Mouse (Mus musculus): ENCODE measurements at regions not wholly inside any gene's neighbourhood (a gene's known extent, or its start where the extent isn't known, plus 50 kb on each side); places are given as distances from the start of the nearest gene placed in this dataset.

- Histone ChIP-seq H3K9me3 (ENCODE audit: control insufficient read depth, low read length) (peaks cover 58% of the 10 kb centered on the region), H3K4me3 (replicated peaks) (no peak overlapping the region)
- TF ChIP-seq TAL1 (IDR thresholded peaks at IDR 0.05; ENCODE audit: low read length) (no peak), GATA1 (IDR thresholded peaks at IDR 0.05; ENCODE audit: low read length) (no peak)
Observed at GRCm38 (mm10) chr10:126413786-126414185, 447.8 kb downstream of the Lrig3 start.

DNA sequence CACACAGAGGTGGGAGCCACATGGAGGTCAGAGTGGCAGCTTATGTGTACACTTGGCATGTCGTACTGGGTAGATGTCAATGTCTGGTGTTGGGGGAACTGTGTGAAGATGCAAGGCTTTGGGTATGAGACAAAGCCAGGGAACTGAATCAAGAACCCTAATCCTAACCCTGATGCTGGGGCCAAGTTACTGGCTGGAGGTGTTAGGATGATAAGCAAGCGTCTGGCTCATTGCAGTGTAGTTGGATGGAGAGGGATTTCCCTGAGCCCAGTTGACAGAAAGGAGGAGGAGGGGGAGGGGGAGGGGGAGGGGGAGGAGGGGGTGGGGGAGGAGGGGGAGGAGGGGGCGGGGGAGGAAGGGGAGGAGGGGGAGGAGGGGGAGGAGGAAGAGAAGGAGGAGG is 426.3 kb downstream of the Lrig3 start:
- Histone ChIP-seq H3K36me3 (ENCODE audit: control insufficient read depth) (no peaks in the 10 kb centered on the region), H3K4me1 (ENCODE audit: control insufficient read depth) (no peaks in the 10 kb centered on the region), H3K4me3 (replicated peaks) (no peak overlapping the region), H3K9me3 (ENCODE audit: control insufficient read depth, low read length) (peaks cover 42% of the 10 kb centered on the region), H3K27me3 (ENCODE audit: control insufficient read depth) (no peaks in the 10 kb centered on the region)
- TF ChIP-seq GATA1 (IDR thresholded peaks at IDR 0.05; ENCODE audit: low read length) (no peak), TAL1 (IDR thresholded peaks at IDR 0.05; ENCODE audit: low read length) (no peak)

More at GRCm38 (mm10) chr10:126413786-126414185, 447.8 kb downstream of the Lrig3 start:
- H3K4me1 ChIP-seq (ENCODE audit: control insufficient read depth), result no peaks in the 10 kb centered on the region
- no peaks in the 10 kb centered on the region for H3K27me3 ChIP-seq (ENCODE audit: control insufficient read depth)
- H3K36me3 ChIP-seq (ENCODE audit: control insufficient read depth), result no peaks in the 10 kb centered on the region

DNA sequence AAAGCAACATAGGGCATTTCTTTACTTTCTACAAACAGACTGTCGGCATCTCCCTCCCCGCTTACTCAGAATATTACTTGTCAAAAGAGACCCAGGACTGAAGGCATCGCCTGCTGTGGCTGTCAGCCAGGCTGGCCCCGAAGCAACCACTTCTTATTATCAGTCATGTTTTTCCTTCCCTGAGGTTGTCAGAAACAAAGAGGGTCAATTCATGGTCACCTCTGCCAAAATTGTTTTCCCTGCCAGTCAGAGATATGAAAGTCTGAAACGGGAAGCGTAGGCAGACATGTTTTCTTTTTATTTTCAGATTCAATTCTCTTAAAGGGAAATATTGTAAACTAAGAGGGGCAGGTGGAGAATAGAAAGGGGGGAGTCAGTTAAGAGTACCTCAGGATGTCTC is 425.8 kb downstream of the Lrig3 start:
- Histone ChIP-seq H3K4me1 (ENCODE audit: control insufficient read depth) (no peaks in the 10 kb centered on the region), H3K9me3 (ENCODE audit: control insufficient read depth, low read length) (peaks cover 46% of the 10 kb centered on the region), H3K27me3 (ENCODE audit: control insufficient read depth) (no peaks in the 10 kb centered on the region), H3K36me3 (ENCODE audit: control insufficient read depth) (no peaks in the 10 kb centered on the region), H3K4me3 (replicated peaks) (no peak overlapping the region)
- no peak for TF ChIP-seq GATA1 (IDR thresholded peaks at IDR 0.05; ENCODE audit: low read length)
- TF ChIP-seq TAL1 (IDR thresholded peaks at IDR 0.05; ENCODE audit: low read length), result no peak

- Histone ChIP-seq H3K27me3 (ENCODE audit: control insufficient read depth) (no peaks in the 10 kb centered on the region), H3K4me3 (replicated peaks) (no peak overlapping the region), H3K9me3 (ENCODE audit: control insufficient read depth, low read length) (peaks cover 54% of the 10 kb centered on the region), H3K36me3 (ENCODE audit: control insufficient read depth) (no peaks in the 10 kb centered on the region), H3K4me1 (ENCODE audit: control insufficient read depth) (no peaks in the 10 kb centered on the region)
- no peak for TF ChIP-seq GATA1 (IDR thresholded peaks at IDR 0.05; ENCODE audit: low read length)
- TF ChIP-seq TAL1 (IDR thresholded peaks at IDR 0.05; ENCODE audit: low read length), result no peak
Observed at GRCm38 (mm10) chr10:126386430-126386829, 420.5 kb downstream of the Lrig3 start.

DNA sequence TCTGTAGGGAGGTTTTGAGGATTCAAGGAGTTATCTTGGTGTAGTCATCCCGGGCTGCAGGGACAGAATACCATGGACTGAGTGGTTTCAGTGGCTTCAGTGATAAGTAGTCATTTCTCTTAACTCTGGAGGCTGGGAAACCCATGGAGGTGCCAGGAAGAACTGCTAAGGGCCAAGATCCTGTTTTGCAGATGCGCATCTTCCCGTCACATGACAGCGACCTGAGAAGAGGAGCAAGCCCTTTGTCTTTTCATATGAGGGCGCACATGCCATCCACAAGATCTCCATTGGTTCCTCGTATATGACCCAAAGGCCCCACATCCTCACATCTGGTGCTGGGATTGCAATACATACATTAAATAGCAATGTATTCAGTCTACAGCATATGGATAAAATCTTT is 419.7 kb downstream of the Lrig3 start:
- Histone ChIP-seq H3K36me3 (ENCODE audit: control insufficient read depth) (no peaks in the 10 kb centered on the region), H3K9me3 (ENCODE audit: control insufficient read depth, low read length) (peaks cover 53% of the 10 kb centered on the region), H3K4me3 (replicated peaks) (no peak overlapping the region), H3K4me1 (ENCODE audit: control insufficient read depth) (no peaks in the 10 kb centered on the region), H3K27me3 (ENCODE audit: control insufficient read depth) (no peaks in the 10 kb centered on the region)
- TF ChIP-seq GATA1 (IDR thresholded peaks at IDR 0.05; ENCODE audit: low read length) (no peak), TAL1 (IDR thresholded peaks at IDR 0.05; ENCODE audit: low read length) (no peak)

- Histone ChIP-seq H3K4me3 (replicated peaks) (no peak overlapping the region), H3K4me1 (ENCODE audit: control insufficient read depth) (no peaks in the 10 kb centered on the region), H3K9me3 (ENCODE audit: control insufficient read depth, low read length) (peaks cover 41% of the 10 kb centered on the region), H3K27me3 (ENCODE audit: control insufficient read depth) (no peaks in the 10 kb centered on the region), H3K36me3 (ENCODE audit: control insufficient read depth) (no peaks in the 10 kb centered on the region)
- no peak for TF ChIP-seq TAL1 (IDR thresholded peaks at IDR 0.05; ENCODE audit: low read length)
- no peak for TF ChIP-seq GATA1 (IDR thresholded peaks at IDR 0.05; ENCODE audit: low read length)
Observed at GRCm38 (mm10) chr10:126380381-126380780, 414.4 kb downstream of the Lrig3 start.

DNA sequence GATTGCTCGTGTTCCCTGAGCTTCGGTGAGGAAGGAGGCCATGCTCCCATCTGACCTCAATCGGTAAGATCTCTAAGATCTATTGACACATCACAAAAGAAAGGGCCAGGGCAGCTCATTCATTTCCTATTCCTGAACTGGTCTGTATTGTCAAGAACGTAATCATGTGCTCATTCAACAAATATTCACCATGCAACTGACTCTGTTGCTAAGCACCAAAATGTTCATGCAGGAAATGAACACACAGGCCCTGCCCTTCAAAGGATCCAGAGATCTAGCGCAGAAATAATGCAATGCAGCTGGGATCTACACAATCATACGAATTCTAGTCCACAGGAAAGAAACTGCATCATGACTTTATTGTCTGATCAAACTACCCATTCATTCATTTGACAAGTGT is 413.3 kb downstream of the Lrig3 start:
- H3K9me3 ChIP-seq (ENCODE audit: control insufficient read depth, low read length), result peaks cover 39% of the 10 kb centered on the region
- no peaks in the 10 kb centered on the region for H3K36me3 ChIP-seq (ENCODE audit: control insufficient read depth)
- no peaks in the 10 kb centered on the region for H3K27me3 ChIP-seq (ENCODE audit: control insufficient read depth)
- TF ChIP-seq TAL1 (IDR thresholded peaks at IDR 0.05; ENCODE audit: low read length), result no peak
- TF ChIP-seq GATA1 (IDR thresholded peaks at IDR 0.05; ENCODE audit: low read length), result no peak
- H3K4me1 ChIP-seq (ENCODE audit: control insufficient read depth), result no peaks in the 10 kb centered on the region
- H3K4me3 ChIP-seq (replicated peaks), result no peak overlapping the region

DNA sequence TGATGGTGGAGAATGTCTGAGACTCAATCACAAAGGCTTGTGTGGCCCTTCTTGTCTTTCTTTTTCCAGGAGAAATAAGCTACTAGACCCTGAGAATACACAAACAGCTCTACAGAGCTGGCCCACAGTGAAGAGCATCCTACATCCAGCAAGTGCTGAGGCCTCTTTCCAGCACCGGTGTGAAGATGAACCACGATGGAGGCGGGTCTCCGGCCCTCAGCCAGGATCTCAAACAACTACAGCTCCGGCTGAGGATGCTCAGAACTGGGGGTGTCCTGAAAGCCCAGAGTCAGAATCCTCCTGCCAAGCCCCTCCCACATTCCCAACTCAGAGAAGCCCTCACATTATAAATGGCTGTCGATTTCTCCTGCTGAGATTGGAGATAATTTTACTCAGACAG is 407.9 kb downstream of the Lrig3 start:
- no peak overlapping the region for H3K4me3 ChIP-seq (replicated peaks)
- no peak for TF ChIP-seq TAL1 (IDR thresholded peaks at IDR 0.05; ENCODE audit: low read length)
- no peak for TF ChIP-seq GATA1 (IDR thresholded peaks at IDR 0.05; ENCODE audit: low read length)
- H3K36me3 ChIP-seq (ENCODE audit: control insufficient read depth), result no peaks in the 10 kb centered on the region
- H3K9me3 ChIP-seq (ENCODE audit: control insufficient read depth, low read length), result peaks cover 42% of the 10 kb centered on the region
- no peaks in the 10 kb centered on the region for H3K4me1 ChIP-seq (ENCODE audit: control insufficient read depth)
- no peaks in the 10 kb centered on the region for H3K27me3 ChIP-seq (ENCODE audit: control insufficient read depth)

DNA sequence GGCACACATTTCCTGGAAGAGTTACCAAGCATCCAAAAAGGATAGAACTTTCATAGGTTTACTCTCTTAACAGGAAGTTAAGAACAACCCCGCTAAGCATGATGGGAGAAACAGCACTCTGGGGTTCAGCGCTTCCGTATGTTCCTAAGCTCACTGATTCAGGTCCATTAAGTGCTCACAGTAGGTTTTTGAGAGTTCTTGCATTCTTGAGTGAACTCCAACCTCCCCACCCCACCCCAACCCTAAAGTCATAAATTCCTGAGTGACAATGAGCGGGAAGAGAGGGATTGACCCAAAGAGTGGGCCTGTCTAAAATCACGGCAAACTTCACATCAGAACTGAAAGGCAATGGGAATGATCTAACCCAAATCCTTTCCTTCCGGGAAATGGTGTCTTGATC is 405.9 kb downstream of the Lrig3 start:
- TF ChIP-seq TAL1 (IDR thresholded peaks at IDR 0.05; ENCODE audit: low read length) (no peak), GATA1 (IDR thresholded peaks at IDR 0.05; ENCODE audit: low read length) (no peak)
- Histone ChIP-seq H3K9me3 (ENCODE audit: control insufficient read depth, low read length) (peaks cover 44% of the 10 kb centered on the region), H3K27me3 (ENCODE audit: control insufficient read depth) (no peaks in the 10 kb centered on the region), H3K36me3 (ENCODE audit: control insufficient read depth) (no peaks in the 10 kb centered on the region), H3K4me1 (ENCODE audit: control insufficient read depth) (no peaks in the 10 kb centered on the region), H3K4me3 (replicated peaks) (no peak overlapping the region)

GRCm38 (mm10) chr10:126349076-126349475 is 383.1 kb downstream of the Lrig3 start:
- Histone ChIP-seq H3K27me3 (ENCODE audit: control insufficient read depth) (no peaks in the 10 kb centered on the region), H3K9me3 (ENCODE audit: control insufficient read depth, low read length) (peaks cover 46% of the 10 kb centered on the region), H3K36me3 (ENCODE audit: control insufficient read depth) (no peaks in the 10 kb centered on the region), H3K4me3 (replicated peaks) (no peak overlapping the region), H3K4me1 (ENCODE audit: control insufficient read depth) (no peaks in the 10 kb centered on the region)
- no peak for TF ChIP-seq TAL1 (IDR thresholded peaks at IDR 0.05; ENCODE audit: low read length)
- TF ChIP-seq GATA1 (IDR thresholded peaks at IDR 0.05; ENCODE audit: low read length), result no peak

All from erythroblast, embryonic 14.5 days (primary cell).